Mouse (Mus musculus) adrenal gland, adult 18-20 months (tissue): ENCODE measurements around the gene Gtse1. TPM values are rescaled to one million over a fixed set of nuclear protein-coding genes. Genes with fewer than 3 reads are reported as not detected.
"Not testable (repeated sequence)": the region's sequence is repeated elsewhere in the genome, so short reads cannot be mapped to it uniquely, and the experiment has no call there.

Experiments
- DNase-seq, 2 experiments: peaks; one replicate each; pipeline ENCODE4 v3.0.0; 2021 to 2022; ENCODE audit warnings: low spot score in 2 of 2
- total RNA-seq, 2 experiments: library from RNA; stranded (reverse); gene quantifications; 1 replicate in 1 of 2; 2 replicates in 1 of 2; pipeline ENCODE4 v1.2.3; 2021

The Gtse1 gene
- total RNA-seq, 2 experiments from 2014 or later = 0.58 to 0.70 TPM

- not testable (repeated sequence) for DNase-seq
Measured at GRCm38 (mm10) chr15:85865913-85866312, 6.4 kb downstream of the Gtse1 start.

GRCm38 (mm10) chr15:85867696-85868095, 8.2 kb downstream of the Gtse1 start:
- peak; percentile 54 to 61 for DNase-seq

- DNase-seq = no peak
Measured at GRCm38 (mm10) chr15:85877336-85877735, 17.8 kb downstream of the Gtse1 start.

GRCm38 (mm10) chr15:85878848-85879497, 19.4 kb downstream of the Gtse1 start, which contains the start of gene Trmu:
Gene Trmu (plus strand): TSS chr15:85879312.
- peak; percentile 84 to 85 for DNase-seq

GRCm38 (mm10) chr15:85879498-85879895, 20.0 kb downstream of the Gtse1 start:
- DNase-seq = no peak

- no peak for DNase-seq
Measured at GRCm38 (mm10) chr15:85885606-85886005, 26.1 kb downstream of the Gtse1 start.

- DNase-seq = no peak
Measured at GRCm38 (mm10) chr15:85889235-85889634, 29.7 kb downstream of the Gtse1 start.

- DNase-seq = no peak
Measured at GRCm38 (mm10) chr15:85891971-85892370, 32.4 kb downstream of the Gtse1 start.

- no peak for DNase-seq
Measured at GRCm38 (mm10) chr15:85892498-85893118, 33.1 kb downstream of the Gtse1 start.

- DNase-seq = no peak
Measured at GRCm38 (mm10) chr15:85893871-85894270, 34.3 kb downstream of the Gtse1 start.

GRCm38 (mm10) chr15:85896284-85896683, 36.7 kb downstream of the Gtse1 start:
- peak; percentile 75 to 84 for DNase-seq

GRCm38 (mm10) chr15:85897113-85897512, 37.6 kb downstream of the Gtse1 start:
- no peak for DNase-seq

GRCm38 (mm10) chr15:85899396-85899795, 39.9 kb downstream of the Gtse1 start:
- no peak for DNase-seq

- DNase-seq = no peak
Measured at GRCm38 (mm10) chr15:85900318-85900717, 40.8 kb downstream of the Gtse1 start.

- DNase-seq = no peak
Measured at GRCm38 (mm10) chr15:85900801-85901200, 41.3 kb downstream of the Gtse1 start.

- no peak for DNase-seq
Measured at GRCm38 (mm10) chr15:85902505-85902904, 43.0 kb downstream of the Gtse1 start.

- DNase-seq = no peak
Measured at GRCm38 (mm10) chr15:85903826-85904225, 44.3 kb downstream of the Gtse1 start.

- DNase-seq = no peak
Measured at GRCm38 (mm10) chr15:85908660-85909491, 49.3 kb downstream of the Gtse1 start.

GRCm38 (mm10) chr15:85909492-85909829, 49.9 kb downstream of the Gtse1 start:
- DNase-seq = no peak

GRCm38 (mm10) chr15:85909931-85910330, 50.4 kb downstream of the Gtse1 start:
- DNase-seq = no peak

GRCm38 (mm10) chr15:85913605-85914004, 54.1 kb downstream of the Gtse1 start:
- DNase-seq = peak in 1 of 2 experiments; percentile 63
